Mouse (Mus musculus): Measurements from ENCODE around the gene Tcf23. TPM values are rescaled to one million over a fixed set of nuclear protein-coding genes. Genes with fewer than 3 reads are reported as not detected.

Gene Tcf23
- polyA plus RNA-seq, 1 experiment, result 1.0 TPM

DNA sequence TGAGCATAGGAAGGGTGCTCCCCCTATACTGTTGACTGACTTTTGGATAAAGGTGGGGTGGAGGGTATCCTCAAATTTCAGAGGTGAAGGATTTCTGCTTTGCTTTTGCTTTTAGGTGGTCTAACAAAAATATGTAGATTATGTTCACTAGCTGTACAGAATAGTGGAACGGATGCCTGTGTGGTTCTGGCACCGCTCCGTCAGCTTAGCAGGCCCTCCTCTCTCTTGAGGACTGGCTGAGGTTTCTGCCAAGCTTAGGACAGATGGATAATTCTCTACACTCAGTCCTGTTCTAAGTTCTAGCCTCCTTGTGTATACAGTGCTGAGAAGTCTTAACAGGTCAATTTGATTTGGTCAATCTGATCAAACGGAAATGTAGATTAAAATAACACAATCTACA is 18.0 kb upstream of the Tcf23 start:
- H3K27ac ChIP-seq (ENCODE audit: control insufficient read depth, insufficient read depth, low read depth, low read length), result no peak overlapping the region; the same call in 1 of the 2 replicates
- TF ChIP-seq POLR2A (IDR thresholded peaks at IDR 0.05; ENCODE audit: control insufficient read depth, low read depth, low read length) (no peak), CTCF (IDR thresholded peaks at IDR 0.05; ENCODE audit: control insufficient read depth, insufficient read depth, insufficient replicate concordance, low read depth, low read length) (no peak)
- H3K27me3 ChIP-seq (ENCODE audit: control insufficient read depth, insufficient read depth, low read length), result no peaks in the 10 kb centered on the region
- H3K36me3 ChIP-seq (ENCODE audit: control insufficient read depth, insufficient read depth, low read length), result peaks cover 8% of the 10 kb centered on the region
- H3K4me1 ChIP-seq (ENCODE audit: control insufficient read depth, insufficient read depth, low read length), result peaks cover 10% of the 10 kb centered on the region
- peak overlapping the region; percentile 84 for H3K4me3 ChIP-seq (ENCODE audit: control insufficient read depth, low read depth, low read length)

DNA sequence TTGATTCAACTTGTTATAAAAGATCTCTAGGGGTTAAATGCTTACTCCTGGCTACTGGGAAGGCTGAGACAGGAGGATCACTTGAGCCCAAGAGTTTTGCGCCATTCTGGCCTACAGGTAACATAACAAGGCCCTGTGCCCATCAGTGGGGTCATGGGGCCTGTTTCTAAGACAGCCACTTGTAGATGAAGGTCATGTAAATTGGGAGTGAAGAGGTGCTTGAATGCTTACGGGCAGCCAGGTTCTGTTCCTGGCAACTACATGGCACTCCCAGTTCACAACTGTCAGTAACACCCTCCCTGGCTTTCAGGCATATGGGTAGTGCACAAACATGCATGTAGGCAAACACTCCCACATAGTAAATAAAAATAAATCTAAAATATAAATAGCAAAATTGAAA is 17.5 kb upstream of the Tcf23 start:
- Histone ChIP-seq H3K4me1 (ENCODE audit: control insufficient read depth, insufficient read depth, low read length) (peaks cover 8% of the 10 kb centered on the region), H3K27me3 (ENCODE audit: control insufficient read depth, insufficient read depth, low read length) (no peaks in the 10 kb centered on the region), H3K4me3 (ENCODE audit: control insufficient read depth, low read depth, low read length) (no peak overlapping the region), H3K27ac (ENCODE audit: control insufficient read depth, insufficient read depth, low read depth, low read length) (no peak overlapping the region), H3K36me3 (ENCODE audit: control insufficient read depth, insufficient read depth, low read length) (peaks cover 8% of the 10 kb centered on the region)
- TF ChIP-seq CTCF (IDR thresholded peaks at IDR 0.05; ENCODE audit: control insufficient read depth, insufficient read depth, insufficient replicate concordance, low read depth, low read length) (no peak), POLR2A (IDR thresholded peaks at IDR 0.05; ENCODE audit: control insufficient read depth, low read depth, low read length) (no peak)

DNA sequence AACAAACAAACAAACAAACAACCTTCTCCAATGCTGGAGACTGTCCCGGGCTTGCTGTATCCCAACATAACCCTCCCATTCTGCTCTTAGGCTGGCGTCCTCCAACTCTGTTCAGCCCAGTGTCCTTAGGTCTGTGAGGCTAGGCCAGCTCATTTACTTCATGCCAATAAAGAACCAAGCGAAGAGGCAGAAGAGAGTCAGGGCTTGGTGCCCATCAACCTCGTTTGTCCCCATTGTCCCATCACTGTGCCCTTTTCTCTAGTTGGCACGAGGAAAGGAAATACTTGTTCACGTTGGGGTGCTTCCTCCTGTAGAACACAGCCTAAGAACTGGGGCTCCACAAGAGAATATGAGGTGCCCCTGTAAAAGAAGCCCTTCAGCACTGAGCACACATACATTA is 16.8 kb upstream of the Tcf23 start:
- peaks cover 8% of the 10 kb centered on the region for H3K4me1 ChIP-seq (ENCODE audit: control insufficient read depth, insufficient read depth, low read length)
- H3K4me3 ChIP-seq (ENCODE audit: control insufficient read depth, low read depth, low read length), result no peak overlapping the region
- peaks cover 10% of the 10 kb centered on the region for H3K36me3 ChIP-seq (ENCODE audit: control insufficient read depth, insufficient read depth, low read length)
- TF ChIP-seq CTCF (IDR thresholded peaks at IDR 0.05; ENCODE audit: control insufficient read depth, insufficient read depth, insufficient replicate concordance, low read depth, low read length), result no peak
- H3K27me3 ChIP-seq (ENCODE audit: control insufficient read depth, insufficient read depth, low read length), result no peaks in the 10 kb centered on the region
- no peak overlapping the region for H3K27ac ChIP-seq (ENCODE audit: control insufficient read depth, insufficient read depth, low read depth, low read length)

DNA sequence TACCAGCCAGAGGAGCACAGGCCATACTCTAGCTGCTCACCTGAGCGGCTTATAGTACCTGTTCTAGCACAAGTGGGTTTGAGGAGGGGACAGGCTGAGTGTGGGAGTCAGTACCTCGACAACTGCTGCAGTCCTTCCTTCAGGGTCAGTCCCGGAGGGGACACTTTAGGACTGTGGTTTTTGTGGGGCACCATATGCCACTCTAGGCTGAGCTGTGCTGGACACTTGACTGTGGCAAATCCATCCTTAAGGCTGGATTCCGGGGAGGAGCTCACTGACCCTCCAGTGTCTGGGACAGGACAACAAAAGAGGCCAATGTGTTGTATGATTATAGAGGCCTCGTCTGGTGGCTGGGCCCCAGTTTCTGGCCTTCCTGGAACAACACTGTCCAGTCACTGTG is 15.9 kb upstream of the Tcf23 start:
- H3K36me3 ChIP-seq (ENCODE audit: control insufficient read depth, insufficient read depth, low read length), result peaks cover 10% of the 10 kb centered on the region
- H3K27ac ChIP-seq (ENCODE audit: control insufficient read depth, insufficient read depth, low read depth, low read length), result no peak overlapping the region
- H3K27me3 ChIP-seq (ENCODE audit: control insufficient read depth, insufficient read depth, low read length), result no peaks in the 10 kb centered on the region
- H3K4me1 ChIP-seq (ENCODE audit: control insufficient read depth, insufficient read depth, low read length), result peaks cover 8% of the 10 kb centered on the region
- TF ChIP-seq CTCF (IDR thresholded peaks at IDR 0.05; ENCODE audit: control insufficient read depth, insufficient read depth, insufficient replicate concordance, low read depth, low read length) (no peak), POLR2A (IDR thresholded peaks at IDR 0.05; ENCODE audit: control insufficient read depth, low read depth, low read length) (no peak)
- H3K4me3 ChIP-seq (ENCODE audit: control insufficient read depth, low read depth, low read length), result no peak overlapping the region

DNA sequence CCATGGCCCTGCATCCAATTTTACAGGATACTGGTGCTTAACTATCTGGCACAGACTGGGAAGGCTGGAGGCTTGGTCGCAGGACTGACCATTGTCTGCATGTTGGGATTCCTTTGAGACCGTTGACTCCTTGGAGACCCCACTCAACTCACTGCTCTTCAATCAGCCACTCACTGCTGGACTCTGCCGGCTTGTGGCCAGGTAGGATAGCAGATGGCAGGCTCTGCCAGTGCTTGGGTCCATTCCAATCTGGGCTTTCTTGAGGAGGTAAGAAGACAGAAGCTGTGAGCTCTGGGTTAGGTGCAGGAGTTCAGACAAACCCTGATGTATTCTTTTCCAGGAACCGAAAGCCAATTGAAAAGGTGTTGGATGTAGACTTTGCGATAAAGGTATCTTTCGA is 14.4 kb upstream of the Tcf23 start:
- Histone ChIP-seq H3K27me3 (ENCODE audit: control insufficient read depth, insufficient read depth, low read length) (no peaks in the 10 kb centered on the region), H3K4me3 (ENCODE audit: control insufficient read depth, low read depth, low read length) (no peak overlapping the region), H3K4me1 (ENCODE audit: control insufficient read depth, insufficient read depth, low read length) (peaks cover 7% of the 10 kb centered on the region), H3K36me3 (ENCODE audit: control insufficient read depth, insufficient read depth, low read length) (peaks cover 10% of the 10 kb centered on the region), H3K27ac (ENCODE audit: control insufficient read depth, insufficient read depth, low read depth, low read length) (no peak overlapping the region)
- no peak for TF ChIP-seq POLR2A (IDR thresholded peaks at IDR 0.05; ENCODE audit: control insufficient read depth, low read depth, low read length)

DNA sequence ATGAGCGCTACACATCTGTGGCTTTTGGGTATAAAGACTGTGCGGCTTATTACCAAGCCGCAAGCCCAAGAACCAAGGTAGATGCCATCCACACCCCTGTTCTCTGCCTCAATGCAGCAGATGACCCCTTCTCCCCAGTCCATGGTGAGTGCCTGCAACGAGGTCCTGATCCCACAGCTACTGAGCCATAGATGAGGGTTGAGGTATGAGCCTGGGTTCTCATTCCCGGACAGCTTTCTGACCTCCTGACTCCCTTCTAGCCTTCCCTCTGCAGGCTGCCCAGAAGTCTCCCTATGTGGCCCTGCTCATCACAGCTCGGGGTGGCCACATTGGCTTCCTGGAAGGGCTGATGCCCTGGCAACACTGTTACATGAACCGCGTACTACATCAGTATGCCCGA is 13.9 kb upstream of the Tcf23 start:
- peaks cover 10% of the 10 kb centered on the region for H3K4me1 ChIP-seq (ENCODE audit: control insufficient read depth, insufficient read depth, low read length)
- TF ChIP-seq CTCF (IDR thresholded peaks at IDR 0.05; ENCODE audit: control insufficient read depth, insufficient read depth, insufficient replicate concordance, low read depth, low read length), result no peak
- TF ChIP-seq POLR2A (IDR thresholded peaks at IDR 0.05; ENCODE audit: control insufficient read depth, low read depth, low read length), result no peak
- H3K36me3 ChIP-seq (ENCODE audit: control insufficient read depth, insufficient read depth, low read length), result peaks cover 10% of the 10 kb centered on the region
- no peak overlapping the region for H3K27ac ChIP-seq (ENCODE audit: control insufficient read depth, insufficient read depth, low read depth, low read length)
- H3K4me3 ChIP-seq (ENCODE audit: control insufficient read depth, low read depth, low read length), result no peak overlapping the region
- H3K27me3 ChIP-seq (ENCODE audit: control insufficient read depth, insufficient read depth, low read length), result no peaks in the 10 kb centered on the region

DNA sequence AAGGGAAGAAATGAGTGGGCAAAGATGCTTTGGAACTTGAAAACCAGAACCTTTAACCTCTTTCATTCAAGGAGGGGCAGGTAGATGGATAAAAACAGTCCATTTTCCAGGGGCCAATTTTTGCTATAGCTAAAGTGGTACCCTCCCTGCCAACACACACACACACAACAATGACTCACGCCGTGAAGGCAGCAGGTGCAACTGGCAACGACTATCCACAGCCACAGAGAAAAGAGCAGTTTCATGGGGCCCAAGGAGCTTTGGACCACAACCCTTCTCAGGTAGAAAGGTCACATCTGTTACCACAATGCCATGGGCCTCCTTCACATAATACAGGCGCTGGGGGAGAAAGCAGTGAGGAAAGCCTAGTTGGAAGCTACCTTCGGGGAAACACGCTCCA is 12.7 kb upstream of the Tcf23 start:
- H3K4me1 ChIP-seq (ENCODE audit: control insufficient read depth, insufficient read depth, low read length), result peaks cover 8% of the 10 kb centered on the region
- H3K27me3 ChIP-seq (ENCODE audit: control insufficient read depth, insufficient read depth, low read length), result no peaks in the 10 kb centered on the region
- no peak overlapping the region for H3K4me3 ChIP-seq (ENCODE audit: control insufficient read depth, low read depth, low read length)
- H3K36me3 ChIP-seq (ENCODE audit: control insufficient read depth, insufficient read depth, low read length), result peaks cover 10% of the 10 kb centered on the region
- no peak for TF ChIP-seq POLR2A (IDR thresholded peaks at IDR 0.05; ENCODE audit: control insufficient read depth, low read depth, low read length)
- no peak for TF ChIP-seq CTCF (IDR thresholded peaks at IDR 0.05; ENCODE audit: control insufficient read depth, insufficient read depth, insufficient replicate concordance, low read depth, low read length)
- no peak overlapping the region for H3K27ac ChIP-seq (ENCODE audit: control insufficient read depth, insufficient read depth, low read depth, low read length)

DNA sequence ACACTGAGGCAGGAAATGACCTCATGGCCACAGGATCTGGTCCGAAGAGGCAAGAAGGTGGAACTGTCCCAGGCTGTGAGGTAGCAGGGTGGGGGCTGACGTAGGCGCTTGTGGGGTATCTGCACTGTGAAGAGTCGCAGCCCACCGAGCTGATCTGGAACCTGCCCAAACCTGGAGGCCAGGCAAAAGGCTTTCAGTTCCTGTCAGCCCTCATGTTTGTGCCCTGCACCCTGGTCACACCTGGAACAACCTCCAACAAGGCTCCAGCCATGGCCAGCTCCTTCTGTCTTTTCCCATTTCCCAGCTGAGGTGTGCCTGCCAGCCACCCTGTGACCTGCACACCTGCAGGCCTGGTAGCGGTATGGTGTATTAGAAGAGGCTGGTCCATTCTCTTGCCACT is 10.6 kb upstream of the Tcf23 start:
- H3K27me3 ChIP-seq (ENCODE audit: control insufficient read depth, insufficient read depth, low read length), result no peaks in the 10 kb centered on the region
- H3K27ac ChIP-seq (ENCODE audit: control insufficient read depth, insufficient read depth, low read depth, low read length), result no peak overlapping the region
- H3K36me3 ChIP-seq (ENCODE audit: control insufficient read depth, insufficient read depth, low read length), result peaks cover 10% of the 10 kb centered on the region
- peaks cover 6% of the 10 kb centered on the region for H3K4me1 ChIP-seq (ENCODE audit: control insufficient read depth, insufficient read depth, low read length)
- TF ChIP-seq CTCF (IDR thresholded peaks at IDR 0.05; ENCODE audit: control insufficient read depth, insufficient read depth, insufficient replicate concordance, low read depth, low read length) (no peak), POLR2A (IDR thresholded peaks at IDR 0.05; ENCODE audit: control insufficient read depth, low read depth, low read length) (no peak)
- H3K4me3 ChIP-seq (ENCODE audit: control insufficient read depth, low read depth, low read length), result no peak overlapping the region
